Mouse (Mus musculus): ENCODE measurements at regions not wholly inside any gene's neighbourhood (a gene's known extent, or its start where the extent isn't known, plus 50 kb on each side); places are given as distances from the start of the nearest gene placed in this dataset.

GRCm38 (mm10) chr8:67143479-67143878, 283.5 kb downstream of the Naf1 start:
- DNase-seq (ENCODE audit: low spot score) = no peak

- peak; percentile 11 for DNase-seq (ENCODE audit: low spot score)
Measured at GRCm38 (mm10) chr8:67181741-67182140, 321.7 kb downstream of the Naf1 start.

GRCm38 (mm10) chr8:67199213-67199612, 324.4 kb upstream of the Nat3 start:
- no peak for DNase-seq (ENCODE audit: low spot score)

GRCm38 (mm10) chr8:67206064-67206463, 317.6 kb upstream of the Nat3 start:
- no peak for DNase-seq (ENCODE audit: low spot score)

- no peak for DNase-seq (ENCODE audit: low spot score)
Measured at GRCm38 (mm10) chr8:67231921-67232701, 291.5 kb upstream of the Nat3 start.

- DNase-seq (ENCODE audit: low spot score) = peak; percentile 5
Measured at GRCm38 (mm10) chr8:67238934-67239333, 284.7 kb upstream of the Nat3 start.

- no peak for DNase-seq (ENCODE audit: low spot score)
Measured at GRCm38 (mm10) chr8:67278759-67279158, 244.9 kb upstream of the Nat3 start.

GRCm38 (mm10) chr8:67279449-67279848, 244.2 kb upstream of the Nat3 start:
- DNase-seq (ENCODE audit: low spot score) = no peak

GRCm38 (mm10) chr8:67310494-67310893, 213.2 kb upstream of the Nat3 start:
- DNase-seq (ENCODE audit: low spot score) = no peak

GRCm38 (mm10) chr8:67317371-67317770, 206.3 kb upstream of the Nat3 start:
- no peak for DNase-seq (ENCODE audit: low spot score)

- no peak for DNase-seq (ENCODE audit: low spot score)
Measured at GRCm38 (mm10) chr8:67318675-67319074, 205.0 kb upstream of the Nat3 start.

GRCm38 (mm10) chr8:67320535-67320934, 203.1 kb upstream of the Nat3 start:
- DNase-seq (ENCODE audit: low spot score) = peak; percentile 6

- DNase-seq (ENCODE audit: low spot score) = no peak
Measured at GRCm38 (mm10) chr8:67328439-67328838, 195.2 kb upstream of the Nat3 start.

GRCm38 (mm10) chr8:67377061-67377460, 146.6 kb upstream of the Nat3 start:
- no peak for DNase-seq (ENCODE audit: low spot score)

GRCm38 (mm10) chr8:67405947-67406346, 117.7 kb upstream of the Nat3 start:
- peak; percentile 15 for DNase-seq (ENCODE audit: low spot score)

- no peak for DNase-seq (ENCODE audit: low spot score)
Measured at GRCm38 (mm10) chr8:67414826-67415225, 108.8 kb upstream of the Nat3 start.

GRCm38 (mm10) chr8:67422521-67422920, 101.1 kb upstream of the Nat3 start:
- DNase-seq (ENCODE audit: low spot score) = no peak

Data from layer of hippocampus, adult 11-12 months (tissue).